Mouse (Mus musculus) brain, embryonic 14.5 days (tissue): ENCODE measurements around the gene Prmt8. TPM values are rescaled to one million over a fixed set of nuclear protein-coding genes. Genes with fewer than 3 reads are reported as not detected.

Experiments used
- DNase-seq: peaks from one replicate; pipeline ENCODE4 v3.0.0-alpha.2; 2011; ENCODE audit warnings: low read depth
- CTCF ChIP-seq: fragments of 200-500 bp; IDR thresholded peaks from 2 replicates; pipeline ENCODE4 v1.5.1; 2012; ENCODE audit warnings: inconsistent platforms, mild to moderate bottlenecking, moderate library complexity, borderline replicate concordance; ENCODE audit not compliant: insufficient read depth, insufficient read length; ENCODE audit errors: extremely low read depth
- POLR2A ChIP-seq: fragments of 200-500 bp; IDR thresholded peaks from 2 replicates; pipeline ENCODE4 v1.6.1; 2012; ENCODE audit warnings: mild to moderate bottlenecking, inconsistent platforms, borderline replicate concordance; ENCODE audit not compliant: poor library complexity, insufficient read depth, insufficient read length, severe bottlenecking; ENCODE audit errors: extremely low read depth
- polyA plus RNA-seq: library from polyadenylated mRNA; depleted of rRNA; stranded (reverse); fragments of >200 nt; gene quantifications from 2 replicates; pipeline ENCODE4 v1.2.3, GENCODE M21; 2012

Prmt8 gene
- polyA plus RNA-seq, 1 experiment = 24.9 TPM

GRCm38 (mm10) chr6:127723126-127723525, 46.1 kb downstream of the Prmt8 start:
- DNase-seq = no peak
- no peak for TF ChIP-seq CTCF
- TF ChIP-seq POLR2A = no peak

GRCm38 (mm10) chr6:127719875-127720274, 49.4 kb downstream of the Prmt8 start:
- no peak for TF ChIP-seq POLR2A
- no peak for TF ChIP-seq CTCF
- DNase-seq = no peak

- no peak for TF ChIP-seq POLR2A
- no peak for TF ChIP-seq CTCF
- DNase-seq = peak; percentile 73
Measured at GRCm38 (mm10) chr6:127717239-127718137, 51.8 kb downstream of the Prmt8 start.

GRCm38 (mm10) chr6:127715428-127715827, 53.8 kb downstream of the Prmt8 start:
- TF ChIP-seq POLR2A = no peak
- no peak for TF ChIP-seq CTCF

GRCm38 (mm10) chr6:127714906-127715305, 54.4 kb downstream of the Prmt8 start:
- TF ChIP-seq POLR2A (no peak), CTCF (no peak)
- DNase-seq = no peak

More at GRCm38 (mm10) chr6:127715428-127715827, 53.8 kb downstream of the Prmt8 start:
- peak; percentile 36 for DNase-seq

- no peak for TF ChIP-seq CTCF
- peak; percentile 73 for DNase-seq
Measured at GRCm38 (mm10) chr6:127708218-127708628, 61.0 kb downstream of the Prmt8 start.

- TF ChIP-seq CTCF = no peak
- TF ChIP-seq POLR2A = no peak
- DNase-seq = peak; percentile 97
Measured at GRCm38 (mm10) chr6:127701036-127701783, 68.1 kb downstream of the Prmt8 start.

GRCm38 (mm10) chr6:127693681-127694080, 75.6 kb downstream of the Prmt8 start:
- TF ChIP-seq CTCF (no peak), POLR2A (no peak)
- DNase-seq = no peak

- no peak for TF ChIP-seq POLR2A
- TF ChIP-seq CTCF = no peak
- DNase-seq = peak; percentile 82
Measured at GRCm38 (mm10) chr6:127692298-127692697, 77.0 kb downstream of the Prmt8 start.

- TF ChIP-seq CTCF (no peak), POLR2A (no peak)
- no peak for DNase-seq
Measured at GRCm38 (mm10) chr6:127687181-127687860, 82.0 kb downstream of the Prmt8 start.

- peak; percentile 81 for DNase-seq
- no peak for TF ChIP-seq POLR2A
- no peak for TF ChIP-seq CTCF
Measured at GRCm38 (mm10) chr6:127684981-127685380, 84.3 kb downstream of the Prmt8 start.
